Mouse (Mus musculus) lung, postnatal 0 days (tissue): Measurements from ENCODE around the gene Nisch.

Experiments used
- CTCF ChIP-seq: IDR thresholded peaks from 2 replicates; pipeline ENCODE4 v1.5.1; 2016; ENCODE audit warnings: antibody characterized with exemption, mild to moderate bottlenecking
- EP300 ChIP-seq: IDR thresholded peaks from 2 replicates; pipeline ENCODE4 v1.6.1; 2016; ENCODE audit warnings: antibody characterized with exemption, mild to moderate bottlenecking, control low read depth

- TF ChIP-seq CTCF (no peak), EP300 (peak; percentile 84)
These were observed 20.5 kb upstream of the Nisch start for GRCm38 (mm10) chr14:31237101-31237882.
